Mouse (Mus musculus) heart, embryonic 14.5 days (tissue): ENCODE results near the gene Ckap4. TPM values are rescaled to one million over a fixed set of nuclear protein-coding genes. Genes with fewer than 3 reads are reported as not detected.

Source experiments
- ATAC-seq: fragments of 200-750 bp; cut with Nextera tagmentation; 2 replicates; pipeline ENCODE4 v1.8.0; 2017; ENCODE audit warnings: low read depth, moderate TSS enrichment; ENCODE audit not compliant: insufficient number of reproducible peaks, insufficient read depth, low FRiP score
- H3K27ac ChIP-seq, 2 experiments: fragments of 200-500 bp in 1 of 2; fragments of 300-500 bp in 1 of 2; sonication (generic) in 1 of 2; replicated peaks in 1 of 2; 2 replicates each; pipeline ENCODE4 v1.5.1; 2012 to 2014; ENCODE audit warnings: low read depth in 2 of 2, low read length in 2 of 2, control low read depth in 1 of 2, mild to moderate bottlenecking in 1 of 2, mixed read lengths in 1 of 2; ENCODE audit not compliant: control insufficient read depth in 1 of 2, insufficient read depth in 1 of 2
- H3K27me3 ChIP-seq: fragments of 300-500 bp; sonication (generic); 2 replicates; pipeline ENCODE4 v1.6.1; 2014; ENCODE audit warnings: mild to moderate bottlenecking, low read length, control low read depth; ENCODE audit not compliant: control insufficient read depth, insufficient read depth
- H3K36me3 ChIP-seq: fragments of 300-500 bp; sonication (generic); 2 replicates; pipeline ENCODE4 v1.6.1; 2014; ENCODE audit warnings: mild to moderate bottlenecking, control low read depth, low read length, mixed read lengths; ENCODE audit not compliant: control insufficient read depth, insufficient read depth
- H3K4me1 ChIP-seq, 2 experiments: fragments of 200-500 bp in 1 of 2; fragments of 300-500 bp in 1 of 2; sonication (generic) in 1 of 2; 2 replicates each; pipeline ENCODE4 v1.6.1; 2012 to 2014; ENCODE audit warnings: low read length in 2 of 2, control low read depth in 1 of 2, mixed read lengths in 1 of 2; ENCODE audit not compliant: control insufficient read depth in 2 of 2, insufficient read depth in 2 of 2
- H3K4me2 ChIP-seq: fragments of 300-500 bp; sonication (generic); 2 replicates; pipeline ENCODE4 v1.6.1; 2014; ENCODE audit warnings: mild to moderate bottlenecking, low read length
- H3K4me3 ChIP-seq, 2 experiments: fragments of 200-500 bp in 1 of 2; fragments of 300-500 bp in 1 of 2; sonication (generic) in 1 of 2; 2 replicates each; pipeline ENCODE4 v1.5.1; 2012 to 2014; ENCODE audit warnings: low read length in 2 of 2, mild to moderate bottlenecking in 2 of 2, control low read depth in 1 of 2, low read depth in 1 of 2, moderate library complexity in 1 of 2; ENCODE audit not compliant: control insufficient read depth in 1 of 2, insufficient read depth in 1 of 2
- H3K9ac ChIP-seq: fragments of 300-500 bp; sonication (generic); 2 replicates; pipeline ENCODE4 v1.6.1; 2014; ENCODE audit warnings: mild to moderate bottlenecking, low read length
- H3K9me3 ChIP-seq: fragments of 300-500 bp; sonication (generic); 2 replicates; pipeline ENCODE4 v1.6.1; 2016; ENCODE audit warnings: low read length, control low read depth; ENCODE audit not compliant: control insufficient read depth
- WGBS: fragments of 180-500 bp; shearing (Covaris S2); extraction: QIAGEN DNeasy Blood & Tissue Kit; methylation state at CpG from one replicate; pipeline ENCODE4 v1.1.7; 2014; 5-methylcytosine and 5-hydroxymethylcytosine counted together
- polyA plus RNA-seq: library from polyadenylated mRNA; unstranded; fragments of >200 nt; fragmentation: Nextera tagmentation; extraction: Ambion mirVana; gene quantifications from 2 replicates; pipeline ENCODE4 v1.2.1, GENCODE M21; 2014

Gene Ckap4
- polyA plus RNA-seq, 1 experiment from 2014 or later = 116 TPM

DNA sequence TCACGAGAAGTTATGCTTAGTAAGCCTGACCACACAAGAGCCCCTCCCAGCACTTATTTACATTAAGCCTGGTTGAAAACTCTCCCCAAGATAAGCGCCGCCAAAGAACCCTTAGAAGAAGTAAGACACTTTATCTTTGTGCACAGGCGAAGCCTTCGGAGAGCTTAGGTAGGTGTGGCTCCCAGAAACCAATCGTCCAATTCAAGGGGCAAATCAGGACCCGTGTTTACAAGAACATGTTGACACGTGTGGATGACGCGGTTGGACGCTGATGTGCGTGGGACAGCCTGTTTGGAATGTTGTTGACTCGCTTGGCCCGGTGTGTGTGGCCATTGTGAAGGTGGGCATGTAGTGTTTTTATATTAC is 42.1 kb upstream of the Ckap4 start:
- H3K9me3 ChIP-seq = no peaks in the 10 kb centered on the region
- no peaks in the 10 kb centered on the region for H3K27me3 ChIP-seq
- peak overlapping the region in 1 of 2 experiments; percentile 35; a peak in 1 of 4 replicates for H3K27ac ChIP-seq
- peak; percentile 29 for ATAC-seq
- peaks cover 8 to 22% of the 10 kb centered on the region in 2 experiments for H3K4me1 ChIP-seq
- 0% methylated on average over 14 of the region's 14 CpGs for WGBS
- H3K9ac ChIP-seq = peak overlapping the region; percentile 48; the same call in 1 of the 2 replicates
- no peaks in the 10 kb centered on the region for H3K36me3 ChIP-seq
- H3K4me3 ChIP-seq = peak overlapping the region; percentile 92 to 98
- peak overlapping the region; percentile 88 for H3K4me2 ChIP-seq

GRCm38 (mm10) chr10:84573671-84574420 is 40.0 kb upstream of the Ckap4 start:
- H3K9ac ChIP-seq = no peak overlapping the region
- H3K4me1 ChIP-seq = peaks cover 7 to 16% of the 10 kb centered on the region in 2 experiments
- no peak overlapping the region for H3K4me2 ChIP-seq
- H3K36me3 ChIP-seq = no peaks in the 10 kb centered on the region
- no peak overlapping the region for H3K27ac ChIP-seq
- 54% methylated on average over 5 of the region's 5 CpGs for WGBS
- H3K9me3 ChIP-seq = no peaks in the 10 kb centered on the region
- no peak for ATAC-seq
- H3K4me3 ChIP-seq = no peak overlapping the region
- no peaks in the 10 kb centered on the region for H3K27me3 ChIP-seq

GRCm38 (mm10) chr10:84571052-84571639 is 37.3 kb upstream of the Ckap4 start:
- Histone ChIP-seq H3K4me2 (no peak overlapping the region), H3K36me3 (no peaks in the 10 kb centered on the region), H3K9me3 (no peaks in the 10 kb centered on the region), H3K9ac (no peak overlapping the region), H3K27ac (no peak overlapping the region), H3K4me3 (no peak overlapping the region), H3K4me1 (no peaks in the 10 kb centered on the region; a peak in 1 of 4 replicates), H3K27me3 (no peaks in the 10 kb centered on the region)
- 68% methylated on average over 10 of the region's 10 CpGs for WGBS
- ATAC-seq = no peak

- Histone ChIP-seq H3K4me2 (no peak overlapping the region), H3K9me3 (no peaks in the 10 kb centered on the region), H3K36me3 (no peaks in the 10 kb centered on the region), H3K27ac (no peak overlapping the region), H3K9ac (no peak overlapping the region), H3K4me1 (peaks cover 3 to 4% of the 10 kb centered on the region in 2 experiments; a peak in 2 of 4 replicates), H3K4me3 (no peak overlapping the region), H3K27me3 (no peaks in the 10 kb centered on the region)
- no peak for ATAC-seq
- WGBS = 74% methylated on average over 8 of the region's 8 CpGs
These were observed 30.6 kb upstream of the Ckap4 start for GRCm38 (mm10) chr10:84564427-84564826.

DNA sequence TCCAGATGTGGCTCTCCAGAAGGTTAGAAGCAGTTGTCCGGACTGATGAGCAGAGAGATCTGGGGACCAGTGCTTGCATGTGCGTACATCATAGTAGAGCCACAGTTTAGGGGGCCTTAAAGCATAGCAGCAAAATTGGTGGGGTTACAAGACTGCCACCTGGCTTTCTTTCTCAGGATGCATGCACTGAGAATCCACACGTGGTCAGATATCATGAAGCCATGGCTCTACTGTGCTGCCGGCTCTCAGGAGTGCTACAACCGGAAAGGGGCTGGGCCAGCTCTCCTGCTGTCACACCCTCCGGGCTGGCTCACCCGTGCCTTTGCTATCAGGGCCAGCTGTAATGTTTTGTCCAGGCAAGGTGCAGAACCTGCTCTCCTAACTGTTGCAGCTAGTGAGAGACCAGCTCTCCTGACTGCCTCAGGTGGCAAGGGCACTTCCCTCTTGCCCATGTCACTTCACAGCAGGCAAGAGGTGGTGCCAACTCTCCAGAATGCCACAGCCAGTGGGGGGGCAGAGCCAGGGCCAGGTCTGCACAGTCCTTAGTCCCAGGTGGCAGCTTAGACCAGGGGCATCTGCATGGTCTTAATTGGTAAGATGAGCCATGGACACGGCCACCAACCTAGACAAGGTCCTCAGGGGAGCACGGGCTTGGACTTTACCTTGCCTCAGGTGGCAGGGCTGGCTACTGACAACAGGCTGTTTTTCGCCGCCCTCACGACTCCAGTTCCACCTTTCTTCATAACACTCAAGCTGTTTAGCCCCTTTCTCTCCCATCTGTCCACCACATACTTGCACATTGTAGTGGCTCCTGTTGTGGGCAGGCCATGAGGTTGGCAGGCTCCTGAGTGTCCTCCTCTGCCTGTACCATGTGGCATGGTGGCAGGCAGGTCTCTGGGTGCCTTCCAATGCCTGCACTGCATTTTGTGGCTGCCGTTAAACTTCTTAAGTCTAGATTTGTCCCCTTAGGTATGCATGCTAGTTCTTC is 29.0 kb upstream of the Ckap4 start:
- H3K4me2 ChIP-seq = no peak overlapping the region
- H3K36me3 ChIP-seq = no peaks in the 10 kb centered on the region
- no peak overlapping the region for H3K9ac ChIP-seq
- no peak overlapping the region for H3K27ac ChIP-seq
- WGBS = 59% methylated on average over 13 of the region's 13 CpGs
- H3K4me1 ChIP-seq = peaks cover 3 to 4% of the 10 kb centered on the region in 2 experiments; a peak in 2 of 4 replicates
- H3K9me3 ChIP-seq = peaks cover 8% of the 10 kb centered on the region
- peak; percentile 65; the same call in 1 of the 2 replicates for ATAC-seq
- H3K27me3 ChIP-seq = no peaks in the 10 kb centered on the region
- H3K4me3 ChIP-seq = no peak overlapping the region

DNA sequence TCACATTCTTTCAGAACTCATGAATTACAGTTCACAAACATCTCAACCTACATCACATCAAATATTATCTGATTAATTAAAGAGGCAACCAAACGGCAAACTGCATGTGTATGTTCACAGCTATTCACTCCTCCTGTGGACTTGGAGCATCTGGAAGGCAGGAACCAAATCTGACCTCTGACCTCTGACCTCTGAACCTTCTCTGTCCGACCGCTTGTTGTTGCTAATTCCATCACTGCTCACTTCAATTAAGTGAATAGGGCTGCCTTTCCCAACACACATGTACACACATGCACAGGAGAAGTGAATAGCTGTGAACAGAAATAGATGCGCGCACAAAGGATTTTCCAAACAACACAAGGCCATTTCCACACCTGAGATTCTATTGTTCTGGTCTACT is 28.3 kb upstream of the Ckap4 start:
- 73% methylated on average over 5 of the region's 5 CpGs for WGBS

GRCm38 (mm10) chr10:84559986-84560385 is 26.1 kb upstream of the Ckap4 start:
- 83% methylated on average over 4 of the region's 4 CpGs for WGBS
- peaks cover 9% of the 10 kb centered on the region for H3K9me3 ChIP-seq

More for the DNA sequence above, 28.3 kb upstream of the Ckap4 start:
- H3K9ac ChIP-seq = no peak overlapping the region
- H3K9me3 ChIP-seq = peaks cover 9% of the 10 kb centered on the region
- H3K27ac ChIP-seq = no peak overlapping the region
- ATAC-seq = no peak
- H3K4me1 ChIP-seq = peaks cover 3 to 4% of the 10 kb centered on the region in 2 experiments; a peak in 2 of 4 replicates
- H3K4me2 ChIP-seq = no peak overlapping the region
- no peaks in the 10 kb centered on the region for H3K27me3 ChIP-seq
- H3K4me3 ChIP-seq = no peak overlapping the region
- H3K36me3 ChIP-seq = no peaks in the 10 kb centered on the region

More at GRCm38 (mm10) chr10:84559986-84560385, 26.1 kb upstream of the Ckap4 start:
- Histone ChIP-seq H3K4me3 (no peak overlapping the region), H3K4me1 (peaks cover 3 to 4% of the 10 kb centered on the region in 2 experiments; a peak in 2 of 4 replicates), H3K4me2 (no peak overlapping the region), H3K27me3 (no peaks in the 10 kb centered on the region), H3K9ac (no peak overlapping the region), H3K36me3 (no peaks in the 10 kb centered on the region), H3K27ac (no peak overlapping the region)
- no peak for ATAC-seq
